Mouse (Mus musculus): Measurements from ENCODE around the gene Lactb.

DNA sequence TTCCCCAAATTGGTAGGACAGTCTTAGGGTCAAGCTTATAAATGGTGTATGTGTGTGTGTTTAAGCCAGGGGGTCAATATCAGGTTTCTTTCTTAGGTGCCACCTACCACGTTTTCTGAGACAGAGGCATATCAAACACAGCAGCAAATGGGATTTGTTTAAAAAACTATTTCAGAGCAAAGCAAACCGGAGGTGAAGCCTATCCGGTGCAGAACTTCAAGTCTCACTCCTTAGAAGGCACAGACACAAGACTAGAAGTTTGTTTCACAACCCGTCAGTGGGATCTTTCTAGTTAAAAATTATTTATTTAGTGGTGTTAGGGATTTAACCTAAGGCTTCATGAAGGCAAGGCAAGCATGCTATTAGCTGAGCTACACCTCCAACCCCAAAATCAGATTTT, 30.1 kb downstream of the Lactb start:
- no peak for TF ChIP-seq CTCF (IDR thresholded peaks at IDR 0.05; ENCODE audit: insufficient read depth, low read length)
- TF ChIP-seq POLR2A (IDR thresholded peaks at IDR 0.05; ENCODE audit: borderline replicate concordance, extremely low read depth, low read depth, low read length) = no peak

Measured in lung, adult 2 months (tissue).